Mouse (Mus musculus): Measurements from ENCODE around the gene Plekha6. TPM values are rescaled to one million over a fixed set of nuclear protein-coding genes. Genes with fewer than 3 reads are reported as not detected.

The Plekha6 gene
- polyA plus RNA-seq, 1 experiment, result 0.54 TPM

DNA sequence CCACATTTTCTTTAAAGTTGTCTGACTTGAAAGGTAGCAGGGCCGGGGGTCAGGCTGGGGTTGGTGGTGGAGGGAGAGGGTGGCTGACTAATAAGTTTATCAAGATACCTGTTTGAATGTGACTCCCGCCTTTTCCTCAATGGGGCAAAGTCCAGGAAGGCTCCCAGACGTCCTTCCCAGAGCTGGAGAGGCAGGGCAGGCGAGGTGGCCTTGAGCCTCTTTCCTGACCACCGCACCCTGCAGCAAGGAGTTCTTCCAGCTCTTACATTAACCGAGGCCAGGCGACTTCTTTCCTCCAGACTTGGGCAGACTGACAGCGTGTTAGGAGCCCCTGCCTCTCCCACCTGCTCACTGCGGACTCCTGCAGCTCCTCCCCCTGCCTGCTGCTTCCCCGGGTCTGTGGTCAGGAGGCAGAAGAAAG is 591 bp downstream of the Plekha6 start:
- TF ChIP-seq GATA1 (IDR thresholded peaks at IDR 0.05; ENCODE audit: low read length), result no peak

DNA sequence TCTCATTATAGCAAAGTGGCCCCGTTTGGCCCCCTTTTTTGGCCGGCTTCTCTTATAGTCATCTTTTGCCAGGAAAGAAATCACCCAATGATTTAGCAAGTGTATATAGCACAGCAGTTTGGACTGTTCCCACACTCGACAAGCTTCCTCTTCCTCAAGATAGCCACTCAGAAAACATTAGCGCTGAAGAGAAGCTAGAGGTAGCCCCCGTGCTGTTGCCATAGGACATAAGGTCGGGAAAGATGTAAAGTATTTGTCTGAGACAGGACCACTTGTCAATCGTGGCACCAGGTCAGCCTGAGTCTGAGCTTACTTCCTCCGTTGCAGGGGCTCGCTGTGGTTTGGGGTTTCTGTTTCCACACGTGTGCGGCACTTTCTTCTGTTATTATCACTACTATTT is 1.1 kb downstream of the Plekha6 start:
- no peak for TF ChIP-seq GATA1 (IDR thresholded peaks at IDR 0.05; ENCODE audit: low read length)

DNA sequence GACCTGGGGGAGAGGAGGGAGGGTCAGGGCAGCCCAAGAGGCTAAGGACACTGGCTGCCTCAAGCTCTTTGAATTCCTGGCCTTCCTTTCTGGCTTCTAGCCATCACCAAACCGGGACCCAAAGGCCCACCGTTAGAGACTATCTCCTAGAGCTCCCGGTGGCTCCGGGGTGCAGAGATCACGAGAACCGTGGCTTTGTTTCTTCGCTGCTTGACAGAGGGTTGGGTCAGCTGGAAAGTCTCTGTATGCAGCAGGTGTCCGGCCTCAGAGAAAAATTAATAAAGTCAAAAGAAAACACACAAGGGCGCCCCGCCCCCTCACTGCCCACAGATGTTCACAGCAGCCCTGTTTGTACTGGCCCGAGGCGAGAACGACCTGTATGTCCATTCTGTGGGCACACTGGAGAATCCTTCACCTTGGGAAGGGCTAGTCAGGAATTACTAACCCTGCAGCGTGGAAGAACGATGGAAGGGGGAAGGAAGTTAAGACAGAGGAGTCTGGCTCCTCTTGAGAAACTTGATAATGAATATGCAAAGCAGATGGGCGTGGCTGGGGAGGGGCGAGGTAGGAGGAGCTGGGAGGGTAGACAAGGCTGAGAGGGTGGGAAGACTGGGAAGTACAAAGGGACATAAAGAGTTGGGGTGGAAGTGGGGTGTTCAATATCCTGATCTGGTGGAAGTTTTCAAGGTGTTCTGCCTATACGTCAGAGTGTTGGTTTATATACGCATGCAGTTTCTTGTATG is 4.5 kb downstream of the Plekha6 start:
- TF ChIP-seq GATA1 (IDR thresholded peaks at IDR 0.05; ENCODE audit: low read length), result no peak

DNA sequence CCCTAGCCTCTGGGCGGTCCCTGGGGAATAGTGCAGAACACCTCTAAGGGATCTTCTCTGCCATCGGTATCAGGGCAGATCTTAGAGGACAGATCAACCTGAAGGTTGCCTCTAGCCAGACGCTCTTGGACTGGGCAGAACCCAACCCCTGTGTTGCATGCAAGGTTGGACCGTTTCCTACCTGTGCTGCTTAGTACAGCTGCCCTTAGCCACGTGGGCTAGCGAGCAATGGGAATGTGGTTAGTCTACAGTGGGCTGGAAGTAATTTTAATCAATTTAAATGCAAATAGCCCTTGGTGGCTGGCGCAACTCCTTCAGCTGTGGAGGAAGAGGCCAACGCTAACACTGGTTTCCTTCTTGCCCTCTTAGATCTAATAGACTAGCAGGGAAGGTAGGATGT is 6.2 kb downstream of the Plekha6 start:
- TF ChIP-seq GATA1 (IDR thresholded peaks at IDR 0.05; ENCODE audit: low read length), result no peak

DNA sequence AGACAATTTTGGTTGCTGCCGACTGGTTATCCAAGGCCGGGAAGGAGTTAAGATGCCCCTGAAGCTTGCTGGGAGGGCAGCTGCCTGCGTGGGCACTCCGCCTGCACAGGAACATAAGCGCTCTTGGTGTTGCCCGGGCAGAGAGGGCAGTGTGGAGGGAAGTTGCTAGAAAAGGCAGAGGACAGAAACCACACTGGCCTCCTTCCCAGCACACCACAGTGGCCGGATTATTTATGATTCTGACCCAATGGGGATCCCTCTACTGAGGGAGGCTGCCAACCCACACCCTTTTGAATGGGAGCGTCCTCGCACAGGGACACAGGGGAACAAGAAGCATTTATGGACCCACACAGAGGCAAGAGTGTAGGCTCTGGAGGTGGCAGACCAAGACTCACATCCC is 7.3 kb downstream of the Plekha6 start:
- TF ChIP-seq GATA1 (IDR thresholded peaks at IDR 0.05; ENCODE audit: low read length), result no peak

DNA sequence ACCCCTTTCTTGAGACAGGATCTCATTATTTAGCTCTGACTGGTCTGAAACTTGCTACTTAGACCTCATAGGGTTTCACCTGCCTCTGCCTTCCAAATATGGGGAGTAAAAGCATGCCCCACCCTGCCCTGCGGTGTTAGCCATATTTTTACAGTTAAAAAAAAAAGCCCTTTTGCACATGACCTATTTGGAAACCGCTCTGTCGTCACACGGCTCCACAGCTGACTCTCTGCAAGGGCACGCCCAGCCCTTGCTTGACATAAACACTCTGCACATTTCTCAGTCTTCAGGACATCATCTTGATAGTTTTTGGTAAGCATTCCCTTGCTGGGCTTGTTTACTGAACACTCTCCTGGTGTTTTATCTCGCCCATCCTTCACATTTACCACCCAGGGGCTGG is 11.1 kb downstream of the Plekha6 start:
- no peak for TF ChIP-seq GATA1 (IDR thresholded peaks at IDR 0.05; ENCODE audit: low read length)

DNA sequence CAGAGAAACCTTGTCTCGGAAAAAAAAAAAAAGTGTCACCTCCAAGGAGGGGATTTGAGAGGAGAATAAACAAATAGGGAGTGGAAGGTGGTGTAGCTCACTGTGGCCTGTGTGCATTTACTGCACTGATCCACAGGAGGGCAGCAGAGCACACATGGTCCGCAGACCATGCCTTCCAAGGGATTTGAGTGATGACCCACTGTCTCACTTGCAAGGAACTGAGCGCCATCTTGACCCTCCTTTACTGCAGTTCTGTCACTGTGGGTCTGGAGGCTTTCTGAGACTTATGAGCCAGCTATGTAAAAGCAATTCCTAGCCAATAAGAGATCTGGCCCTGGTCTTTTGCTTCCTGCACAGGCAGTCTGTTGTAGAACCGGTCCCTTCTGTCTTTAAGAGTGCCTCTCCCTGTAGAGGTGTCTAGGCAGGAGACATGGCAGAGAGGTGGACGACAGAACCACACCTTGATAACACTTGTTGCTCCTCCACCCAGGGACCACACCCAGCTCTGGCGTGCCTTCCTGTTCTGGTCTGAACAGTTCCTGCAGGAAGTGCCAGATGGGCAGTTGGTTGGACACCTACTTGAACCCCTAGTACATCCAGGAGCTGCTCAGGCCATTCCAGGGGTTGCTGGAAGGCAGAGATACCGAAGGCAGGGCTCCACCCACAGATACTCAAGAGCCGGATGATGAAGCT is 13.6 kb downstream of the Plekha6 start:
- no peak for TF ChIP-seq GATA1 (IDR thresholded peaks at IDR 0.05; ENCODE audit: low read length)

DNA sequence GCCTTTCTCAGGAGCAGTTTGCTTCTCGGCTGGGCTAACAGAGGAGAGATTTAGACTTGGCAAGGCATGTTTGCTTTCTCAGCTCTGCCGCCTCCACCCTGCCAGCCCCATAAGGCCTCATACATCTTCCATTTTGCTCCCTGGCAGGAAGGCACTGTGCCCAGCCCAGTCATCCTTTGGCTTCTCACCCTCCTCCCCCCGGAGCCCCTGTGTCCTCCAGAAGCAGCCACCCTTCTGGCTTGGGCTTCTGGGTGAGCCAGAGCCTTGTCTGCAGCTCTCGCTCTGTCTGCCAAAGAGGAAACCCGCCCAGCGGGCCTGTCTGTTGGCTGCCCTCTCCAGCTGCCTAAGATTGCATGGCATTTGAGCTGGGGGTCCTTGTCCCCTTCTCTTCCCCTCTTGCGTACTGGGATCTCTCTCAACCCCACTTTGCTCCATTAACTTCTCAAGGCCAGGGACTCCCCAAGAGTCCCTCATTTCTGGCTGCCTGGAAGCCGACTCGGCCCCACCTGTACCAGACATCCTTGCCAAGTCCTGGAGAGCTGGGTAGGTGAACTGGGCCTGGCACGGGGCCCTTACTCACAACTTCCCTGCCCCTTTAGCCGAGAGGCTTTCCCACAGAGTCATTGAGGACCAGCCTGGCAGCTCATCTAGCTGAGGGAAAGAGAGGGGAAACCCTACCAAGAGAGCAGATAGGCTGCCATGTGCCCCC is 14.9 kb downstream of the Plekha6 start:
- no peak for TF ChIP-seq GATA1 (IDR thresholded peaks at IDR 0.05; ENCODE audit: low read length)

DNA sequence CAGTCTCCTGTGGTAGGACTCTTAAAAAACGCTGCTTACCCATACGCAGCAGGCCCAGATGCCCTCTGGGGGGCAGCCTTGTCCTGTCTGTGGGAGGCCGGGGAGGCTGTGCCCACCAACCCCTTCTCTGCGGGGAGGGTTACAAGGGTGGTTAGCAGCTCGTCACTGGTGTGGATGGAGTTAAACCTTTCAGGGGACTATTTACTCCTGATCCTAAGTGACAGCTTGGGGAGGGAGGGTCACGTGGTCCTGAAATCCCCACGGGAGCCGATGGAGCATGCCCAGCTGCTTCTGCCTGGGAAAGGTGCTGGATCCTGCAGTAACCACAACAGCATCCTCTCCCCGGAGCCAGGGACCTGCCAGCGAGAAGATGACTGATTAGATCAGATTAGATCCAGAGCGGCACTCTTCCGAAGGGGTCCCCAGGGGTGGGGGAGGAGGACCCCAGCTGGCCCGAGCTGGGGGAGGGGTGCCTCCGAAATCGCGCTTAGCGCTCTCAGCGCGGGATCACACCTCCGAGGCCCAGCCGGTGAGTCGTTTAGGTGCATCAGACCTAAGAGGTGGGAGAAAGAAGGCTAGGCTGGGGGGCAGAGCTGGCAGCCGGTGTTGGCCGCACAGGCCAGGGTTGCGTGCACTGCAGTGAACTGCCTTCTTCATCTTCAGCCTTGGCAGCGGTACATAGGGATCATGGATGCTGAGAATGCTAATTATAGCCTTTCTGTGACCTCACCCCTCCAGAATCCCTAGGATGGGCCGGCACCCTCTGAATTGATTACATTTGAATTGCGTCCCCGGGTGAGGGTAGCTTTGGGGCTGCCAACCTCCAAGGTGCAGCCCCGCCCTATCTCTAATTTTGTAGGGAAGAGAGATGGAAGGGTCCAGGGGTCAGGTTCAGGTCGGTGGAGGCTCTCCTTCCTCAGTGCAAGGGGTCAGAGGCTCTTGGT is 17.3 kb downstream of the Plekha6 start:
- TF ChIP-seq GATA1 (IDR thresholded peaks at IDR 0.05; ENCODE audit: low read length), result no peak

DNA sequence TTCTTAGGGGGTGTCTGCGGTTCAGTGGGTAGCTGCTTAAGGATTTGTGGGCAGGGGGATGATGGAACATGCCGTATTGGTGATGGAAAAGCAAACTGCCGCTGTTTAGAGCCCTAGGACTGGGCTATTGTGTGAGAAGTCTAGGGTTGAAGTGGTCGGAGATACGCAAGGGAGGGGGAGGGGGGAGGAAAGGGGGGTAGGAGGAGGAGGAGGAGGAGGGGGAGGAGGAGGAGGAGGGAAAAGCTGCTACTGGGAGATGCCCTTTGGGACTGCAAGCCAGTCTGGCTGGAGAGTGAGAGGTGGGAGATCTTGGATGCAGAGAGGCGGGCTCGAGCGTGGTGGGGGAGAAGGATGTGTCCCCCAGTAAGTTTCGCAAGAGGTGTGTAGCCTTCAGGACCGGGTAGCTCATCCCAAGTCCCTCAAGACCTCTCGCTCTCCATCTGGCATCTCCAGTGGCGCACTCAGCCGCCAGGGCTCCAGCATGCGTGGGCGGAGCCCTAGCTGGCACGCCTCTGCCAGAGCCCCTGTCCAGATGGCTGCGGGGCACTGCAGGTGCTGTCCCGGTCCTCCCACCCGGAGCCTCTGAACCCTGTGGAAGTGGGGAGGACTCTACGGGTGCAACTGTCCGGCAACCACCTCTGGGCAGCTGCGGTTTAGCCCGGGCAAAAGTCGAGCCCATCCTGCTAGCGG is 18.2 kb downstream of the Plekha6 start:
- TF ChIP-seq GATA1 (IDR thresholded peaks at IDR 0.05; ENCODE audit: low read length), result no peak

DNA sequence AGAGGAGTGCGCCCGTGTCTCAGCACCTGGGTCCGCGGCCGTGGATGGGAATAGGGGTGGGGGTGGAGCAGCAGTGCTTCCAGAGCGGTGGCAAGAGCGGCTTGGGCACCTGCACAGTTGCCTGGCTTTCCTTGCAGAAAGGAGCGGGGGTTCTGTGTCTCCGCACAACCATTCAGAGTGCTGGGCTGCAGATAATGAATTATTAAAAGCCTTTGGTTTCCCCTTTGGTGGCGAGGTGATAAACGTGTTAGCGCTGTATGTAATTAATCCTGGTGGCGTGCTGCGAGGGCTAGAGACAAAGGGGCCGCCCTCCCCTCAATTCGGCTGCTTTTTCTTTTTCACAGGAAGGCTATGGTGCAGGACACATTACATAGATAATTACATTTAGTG is 18.7 kb downstream of the Plekha6 start:
- TF ChIP-seq GATA1 (IDR thresholded peaks at IDR 0.05; ENCODE audit: low read length), result no peak

DNA sequence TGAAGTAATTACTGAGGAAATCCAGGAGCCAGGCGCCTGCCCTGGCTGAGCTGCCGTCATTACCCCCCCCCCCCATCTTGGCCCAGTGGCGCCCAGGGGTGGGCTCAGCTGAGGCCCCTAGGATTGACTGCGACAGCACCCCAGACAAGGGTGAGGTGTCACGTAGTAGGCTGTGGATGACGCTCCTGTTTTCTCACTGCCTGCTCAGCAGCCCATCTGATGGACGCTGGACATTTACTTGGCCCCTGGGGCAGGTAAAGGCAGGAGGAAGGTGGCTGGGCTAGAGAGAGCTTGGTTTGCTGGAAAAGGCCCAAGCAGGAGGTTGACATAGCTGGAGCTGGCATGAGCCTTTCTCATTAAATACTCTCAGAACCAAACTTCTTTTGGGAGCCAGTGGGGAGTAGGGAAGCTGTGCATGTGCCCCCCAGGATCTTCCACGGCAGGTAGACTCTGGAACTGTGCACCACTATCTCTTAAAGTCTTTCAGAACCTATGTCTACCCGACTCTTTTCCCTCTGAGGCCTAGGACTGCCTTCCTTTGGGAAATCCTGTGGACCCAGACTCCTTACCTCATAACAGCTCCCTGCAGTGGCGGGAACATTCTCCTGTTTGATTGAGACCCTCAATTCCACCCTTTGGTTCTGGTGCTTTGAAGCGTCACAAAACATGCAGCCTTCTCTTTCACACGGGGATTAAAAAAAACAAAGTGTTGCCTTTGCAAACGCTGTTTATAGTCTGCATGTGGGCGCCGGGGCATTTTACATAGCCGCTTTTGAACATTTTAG is 19.3 kb downstream of the Plekha6 start:
- no peak for TF ChIP-seq GATA1 (IDR thresholded peaks at IDR 0.05; ENCODE audit: low read length)

DNA sequence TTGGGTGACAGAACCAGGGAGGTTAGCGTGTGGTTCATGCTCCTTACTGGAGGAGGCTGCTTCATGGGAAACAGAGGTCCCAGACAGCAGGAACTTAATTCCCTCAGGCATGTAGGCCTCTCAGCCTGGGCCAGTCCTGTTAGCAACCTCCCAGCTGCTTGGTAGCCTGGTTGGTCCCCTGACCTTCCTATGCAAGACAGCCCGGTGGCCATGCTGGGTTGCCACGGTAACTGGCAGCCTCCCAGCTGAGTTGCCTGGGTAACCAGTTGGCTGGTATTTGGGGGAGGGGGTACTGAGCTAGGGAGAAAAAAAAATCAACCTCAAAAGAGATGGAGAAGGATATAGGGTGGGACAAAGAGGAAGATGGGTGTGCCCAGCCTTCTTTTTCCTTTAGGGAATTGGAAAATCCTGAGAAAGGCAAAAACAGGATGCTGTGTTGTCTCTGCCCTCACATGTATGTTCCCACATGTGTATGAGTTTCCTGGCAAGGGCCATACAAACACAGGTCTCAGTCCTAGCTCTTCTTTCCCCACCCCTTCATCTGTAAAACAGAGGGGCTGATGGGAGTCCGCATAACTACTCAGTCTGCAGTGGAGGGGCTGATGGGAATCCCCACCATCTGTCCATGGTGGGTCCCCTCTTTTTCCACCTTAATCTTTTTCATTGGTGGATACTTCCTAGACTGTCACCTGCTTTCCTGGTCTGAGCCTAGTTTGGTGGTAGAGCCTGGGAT is 24.1 kb downstream of the Plekha6 start:
- TF ChIP-seq GATA1 (IDR thresholded peaks at IDR 0.05; ENCODE audit: low read length), result no peak
